Mouse (Mus musculus): ENCODE measurements around the gene Thop1.

DNA sequence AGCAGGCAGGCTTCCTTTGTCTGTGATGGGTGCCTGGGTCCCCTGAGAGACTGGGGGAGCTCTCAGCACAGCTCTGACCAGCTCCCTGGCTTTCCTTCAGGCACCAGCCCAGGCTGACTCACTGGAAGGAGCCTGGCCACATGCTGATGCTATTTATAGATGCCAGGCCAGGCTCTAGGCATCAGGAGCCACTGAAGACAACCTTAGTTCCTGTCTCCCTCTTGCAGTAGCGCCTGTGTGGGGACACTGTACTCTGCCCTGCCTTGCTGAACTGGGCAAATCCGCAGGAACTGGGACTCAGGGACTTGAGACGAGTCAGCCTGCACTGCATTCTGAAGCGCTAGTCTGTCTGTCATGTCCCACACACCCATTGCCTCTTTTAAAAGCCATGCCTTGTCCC is 42.5 kb upstream of the Thop1 start:
- TF ChIP-seq MAFK (IDR thresholded peaks at IDR 0.05; ENCODE audit: borderline replicate concordance, low read depth, low read length) (no peak), CHD2 (IDR thresholded peaks at IDR 0.05; ENCODE audit: low read length) (no peak), POLR2AphosphoS2 (IDR thresholded peaks at IDR 0.05; ENCODE audit: low read length) (no peak), E2F4 (IDR thresholded peaks at IDR 0.05; ENCODE audit: borderline replicate concordance, low read depth, low read length) (no peak), MAX (IDR thresholded peaks at IDR 0.05; ENCODE audit: low read length) (no peak), POLR2A (IDR thresholded peaks at IDR 0.05; ENCODE audit: control insufficient read depth in 1 of 2, insufficient read depth in 1 of 2, low read depth in 1 of 2, low read length in 2 of 2, poor library complexity in 1 of 2) (no peak)
